Mouse (Mus musculus) thymus, adult 2 months (tissue): Measurements from ENCODE around the gene Cib1.

Source experiments
- CTCF ChIP-seq: fragments of 200-500 bp; IDR thresholded peaks from 2 replicates; pipeline ENCODE4 v1.5.1; 2012; ENCODE audit warnings: mild to moderate bottlenecking, control low read depth, low read length, moderate library complexity, borderline replicate concordance; ENCODE audit not compliant: control insufficient read depth, poor library complexity, insufficient read depth; ENCODE audit errors: extremely low read depth
- POLR2A ChIP-seq: fragments of 200-500 bp; IDR thresholded peaks from 2 replicates; pipeline ENCODE4 v1.6.1; 2012; ENCODE audit warnings: mild to moderate bottlenecking, low read length, control low read depth, moderate library complexity; ENCODE audit not compliant: control insufficient read depth, poor library complexity, insufficient read depth; ENCODE audit errors: extremely low read depth

- TF ChIP-seq CTCF: no peak
- no peak for TF ChIP-seq POLR2A
Observed at GRCm38 (mm10) chr7:80276374-80276773, 43.8 kb upstream of the Cib1 start.
